Mouse (Mus musculus) CH12.LX (cell line): ENCODE measurements around the gene Polr1c.

Experiments
- CHD2 ChIP-seq: IDR thresholded peaks from 2 replicates; pipeline ENCODE4 v1.6.1; 2011; ENCODE audit warnings: low read length, improper control_type of control experiment
- CTCF ChIP-seq, 2 experiments: IDR thresholded peaks in 1 of 2; conservative IDR thresholded peaks in 1 of 2; 2 replicates each; pipeline ENCODE4 v1.5.1; 2011 to 2012; ENCODE audit warnings: low read depth in 2 of 2, low read length in 2 of 2, improper control_type of control experiment in 1 of 2, inconsistent platforms in 1 of 2, mild to moderate bottlenecking in 1 of 2, moderate library complexity in 1 of 2
- EP300 ChIP-seq: IDR thresholded peaks from 2 replicates; pipeline ENCODE4 v1.6.1; 2011; ENCODE audit warnings: low read length, improper control_type of control experiment
- ETS1 ChIP-seq: conservative IDR thresholded peaks from 2 replicates; pipeline ENCODE4 v1.6.1; 2012; ENCODE audit warnings: low read depth, mild to moderate bottlenecking, inconsistent platforms, low read length, improper control_type of control experiment, moderate library complexity
- GABPA ChIP-seq: IDR thresholded peaks from 2 replicates; pipeline ENCODE4 v1.6.1; 2012; ENCODE audit warnings: low read depth, low read length, improper control_type of control experiment, inconsistent platforms; ENCODE audit not compliant: insufficient replicate concordance
- MAFK ChIP-seq: IDR thresholded peaks from 2 replicates; pipeline ENCODE4 v1.6.1; 2011; ENCODE audit warnings: low read length, improper control_type of control experiment; ENCODE audit not compliant: insufficient replicate concordance
- MXI1 ChIP-seq: IDR thresholded peaks from 2 replicates; pipeline ENCODE4 v1.6.1; 2011; ENCODE audit warnings: mild to moderate bottlenecking, low read depth, low read length, improper control_type of control experiment
- POLR2A ChIP-seq: IDR thresholded peaks from 2 replicates; pipeline ENCODE4 v1.6.1; 2011; ENCODE audit warnings: low read depth, mild to moderate bottlenecking, improper control_type of control experiment, low read length
- POLR2AphosphoS2 ChIP-seq: IDR thresholded peaks from 2 replicates; pipeline ENCODE4 v1.6.1; 2011; ENCODE audit warnings: low read depth, low read length, improper control_type of control experiment
- TCF12 ChIP-seq: IDR thresholded peaks from 2 replicates; pipeline ENCODE4 v1.6.1; 2014; ENCODE audit warnings: low read depth, mild to moderate bottlenecking, inconsistent platforms, low read length, improper control_type of control experiment
- USF1 ChIP-seq: IDR thresholded peaks from 2 replicates; pipeline ENCODE4 v1.6.1; 2014; ENCODE audit warnings: low read depth, mild to moderate bottlenecking, inconsistent platforms, low read length, improper control_type of control experiment
- ZMIZ1 ChIP-seq: IDR thresholded peaks from 2 replicates; pipeline ENCODE4 v1.6.1; 2012; ENCODE audit warnings: low read depth, mild to moderate bottlenecking, inconsistent platforms, low read length, improper control_type of control experiment

DNA sequence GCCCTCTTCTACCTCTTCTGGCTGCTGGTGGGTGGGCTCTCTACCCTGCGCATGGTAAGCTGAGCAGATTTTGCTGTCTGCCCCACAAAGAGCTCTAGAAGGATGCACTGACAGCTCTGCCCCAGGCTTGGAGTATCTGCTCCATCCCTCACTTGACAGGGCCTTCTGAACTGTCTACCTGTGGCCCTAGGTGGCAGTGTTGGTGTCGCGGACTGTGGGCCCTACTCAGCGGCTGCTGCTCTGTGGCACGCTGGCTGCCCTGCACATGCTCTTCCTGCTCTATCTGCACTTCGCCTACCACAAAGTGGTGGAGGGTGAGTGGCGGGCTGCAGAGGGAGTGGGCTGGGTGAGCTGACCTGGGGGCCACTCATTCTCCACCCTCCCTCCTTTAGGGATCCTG is 3.3 kb upstream of the Polr1c start:
- TF ChIP-seq POLR2A (no peak), CTCF (conservative IDR thresholded peaks at IDR 0.05 in 1 of 2, IDR thresholded peaks at IDR 0.05 in 1 of 2; ENCODE audit: low read depth in 2 of 2, low read length in 2 of 2) (peak in 1 of 2 experiments; percentile 25; a peak in 2 of 4 replicates), POLR2AphosphoS2 (no peak), ZMIZ1 (no peak), EP300 (no peak), TCF12 (no peak), MAFK (no peak), MXI1 (no peak), ETS1 (no peak), USF1 (no peak), CHD2 (no peak), GABPA (no peak)
